Mouse (Mus musculus): Measurements from ENCODE around the gene Fgfr2. TPM values are rescaled to one million over a fixed set of nuclear protein-coding genes. Genes with fewer than 3 reads are reported as not detected.
"Not testable (repeated sequence)": the region's sequence is repeated elsewhere in the genome, so short reads cannot be mapped to it uniquely, and the experiment has no call there.

The Fgfr2 gene
- total and polyA plus RNA-seq, 3 experiments = 47.1 to 245 (median 178) TPM

DNA sequence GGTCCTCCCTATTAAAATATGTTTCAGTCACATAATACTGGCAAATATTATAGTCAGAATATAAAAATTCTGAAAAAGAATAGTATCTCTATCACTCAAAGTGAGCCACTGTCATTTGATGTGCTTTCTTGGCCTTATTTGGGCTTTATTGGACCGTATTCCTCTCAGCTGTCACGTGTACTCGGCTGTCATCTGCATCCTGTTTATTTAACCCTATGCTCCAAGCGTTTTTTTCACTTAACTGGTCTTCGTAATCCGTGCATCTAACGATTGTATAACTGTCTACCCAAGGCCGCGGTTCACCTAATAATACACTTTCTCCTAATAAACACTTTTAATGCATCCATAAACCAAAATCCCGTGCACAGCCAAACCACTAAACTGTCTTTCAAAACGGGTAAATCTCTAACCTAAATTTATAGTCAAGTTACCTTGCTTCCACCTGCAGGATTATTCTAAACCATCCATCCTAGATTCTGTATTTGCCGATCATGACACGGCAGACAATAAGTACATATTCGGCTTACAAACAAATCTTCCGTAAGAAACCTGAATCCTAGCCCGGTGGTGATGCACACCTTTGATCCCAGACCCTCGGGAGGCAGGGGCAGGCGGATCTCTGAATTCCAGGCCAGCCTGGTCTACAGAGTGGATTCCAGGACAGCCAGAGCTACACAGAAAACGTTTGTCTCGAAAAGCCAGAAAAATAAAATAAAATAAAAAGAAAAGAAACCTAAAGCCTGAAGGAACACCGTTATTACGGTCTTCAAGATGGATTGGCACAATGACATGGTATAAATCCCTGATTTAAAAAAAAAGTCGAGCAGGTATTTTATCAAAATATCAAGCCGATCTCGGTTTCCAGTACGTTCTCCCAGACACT, 2604.7 kb downstream of the Fgfr2 start:
- no peak for DNase-seq

DNA sequence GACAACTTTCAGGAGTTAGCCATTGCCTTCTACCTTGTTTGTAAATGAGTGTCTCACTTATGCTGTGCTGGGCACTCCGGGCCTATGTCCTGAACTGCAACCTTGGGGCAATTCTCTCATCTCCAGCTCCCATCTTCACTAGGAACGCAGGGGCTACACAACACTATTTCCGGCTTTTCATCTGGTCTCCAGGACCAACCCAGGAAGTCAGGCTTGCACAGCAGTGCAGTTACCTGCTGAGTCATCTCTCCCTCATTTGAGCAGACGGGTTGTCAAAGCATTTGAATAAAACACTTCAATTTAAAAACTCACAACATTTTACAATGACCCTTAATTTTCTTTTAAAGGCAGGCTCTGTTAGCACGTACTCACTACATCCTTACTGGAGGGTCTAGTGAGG, 2612.9 kb downstream of the Fgfr2 start:
- DNase-seq = no peak

DNA sequence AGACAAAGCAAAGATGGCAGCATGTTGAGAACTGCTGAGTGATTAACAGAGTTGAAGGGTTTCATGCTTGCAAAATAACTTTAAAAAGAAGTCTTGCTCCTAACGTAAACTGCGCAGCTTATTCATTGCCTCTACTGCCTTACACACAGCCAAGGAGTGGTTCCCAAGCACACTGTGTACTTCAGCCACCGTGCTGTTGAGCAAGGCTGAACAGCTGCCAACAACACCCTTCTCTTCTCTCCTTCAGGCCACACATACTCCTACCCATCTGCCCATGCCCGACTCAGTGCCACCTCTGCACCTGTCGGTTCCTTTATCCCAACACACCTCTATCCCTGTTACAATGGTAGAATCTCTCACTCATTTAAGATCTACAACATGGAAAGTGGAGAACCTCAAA, 2620.1 kb downstream of the Fgfr2 start:
- DNase-seq = no peak

DNA sequence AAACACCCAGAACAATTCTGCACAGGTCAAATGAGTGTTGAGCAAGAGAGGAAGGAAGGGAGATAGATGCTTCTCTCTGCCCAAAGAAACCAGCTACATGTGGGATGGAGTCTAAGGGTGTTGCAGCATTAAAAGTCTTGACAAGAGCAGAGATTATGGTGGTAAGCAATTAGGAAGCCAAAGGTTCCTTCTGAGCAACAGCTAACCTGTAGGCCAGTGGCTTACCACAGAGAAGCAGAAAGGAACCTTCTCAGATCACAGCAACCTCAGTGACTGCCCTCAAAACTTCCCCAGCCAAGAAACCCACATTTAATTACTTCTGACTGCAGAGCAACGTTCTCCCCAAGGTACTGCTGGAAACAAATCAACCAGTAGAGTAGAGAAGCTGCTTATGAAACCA, 2621.7 kb downstream of the Fgfr2 start:
- DNase-seq = no peak

DNA sequence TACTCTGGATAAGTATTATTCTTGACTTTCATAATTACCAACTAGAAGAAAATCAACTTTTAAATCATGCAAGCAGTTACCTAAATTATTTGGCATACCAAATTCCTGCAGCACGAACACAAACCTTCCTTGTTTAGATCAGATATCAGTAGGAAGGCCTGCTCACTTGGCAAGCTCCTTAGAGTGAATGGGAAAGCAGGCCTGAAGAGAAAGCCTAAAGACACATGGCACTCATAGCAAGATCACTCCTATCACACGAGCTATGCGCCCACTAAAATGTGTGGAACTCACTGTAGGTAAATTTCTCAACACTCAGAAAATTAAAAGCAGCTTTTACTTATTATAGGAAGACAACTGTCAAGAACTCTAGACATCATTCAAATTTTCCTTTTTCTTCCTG, 2629.8 kb downstream of the Fgfr2 start:
- no peak for DNase-seq

DNA sequence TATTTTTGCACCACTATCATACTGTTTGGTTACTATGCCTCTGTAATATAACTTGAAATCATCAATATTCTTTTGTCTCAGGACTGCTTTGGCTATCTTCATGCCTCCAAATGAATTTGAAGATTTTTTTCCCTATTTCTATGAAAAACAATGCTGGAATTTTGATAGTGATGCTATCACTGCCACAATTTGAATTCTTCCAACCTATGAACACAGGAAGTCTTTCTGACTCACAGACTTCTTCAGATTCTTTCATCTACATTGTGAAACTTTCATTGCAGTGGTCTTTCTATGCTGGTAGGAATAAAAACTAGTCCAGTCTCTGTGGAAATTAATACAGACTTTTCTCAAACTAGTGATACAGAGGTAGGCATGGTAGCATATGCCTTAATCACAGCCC, 2631.1 kb downstream of the Fgfr2 start:
- DNase-seq = no peak

DNA sequence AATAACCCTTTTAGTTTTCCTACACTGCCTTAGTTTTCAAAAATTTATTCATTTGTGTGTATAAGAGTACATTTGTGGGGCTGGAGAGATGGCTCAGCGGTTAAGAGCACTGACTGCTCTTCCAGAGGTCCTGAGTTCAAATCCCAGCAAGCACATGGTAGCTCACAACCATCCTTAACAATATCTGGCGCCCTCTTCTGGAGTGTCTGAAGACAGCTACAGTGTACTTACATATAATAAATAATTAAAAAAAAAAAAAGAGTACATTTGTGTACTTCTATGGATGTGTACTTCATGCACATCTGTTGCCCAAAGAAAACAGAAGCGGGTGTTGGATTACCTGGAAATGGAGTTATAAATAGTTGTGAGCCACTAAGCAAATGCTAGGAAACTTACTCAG, 2644.1 kb downstream of the Fgfr2 start:
- not testable (repeated sequence) for DNase-seq

DNA sequence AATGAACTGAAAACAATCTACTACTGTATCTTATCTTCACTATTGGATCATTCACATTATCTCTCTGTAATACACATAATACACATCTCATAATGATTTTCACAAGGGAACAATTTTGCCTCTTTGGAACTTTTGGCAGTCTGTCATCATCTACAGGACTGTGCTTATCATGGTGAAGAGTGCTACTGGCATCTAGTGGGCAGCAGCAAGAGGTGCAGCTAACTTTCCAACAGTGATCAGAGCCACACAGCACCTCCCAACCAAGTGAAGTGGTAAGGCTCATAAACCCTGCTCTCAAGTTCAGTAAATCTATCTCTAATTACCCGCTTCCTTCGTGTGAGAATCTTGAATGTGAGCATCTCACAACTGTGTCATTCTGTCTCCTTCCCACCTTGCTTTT, 2647.2 kb downstream of the Fgfr2 start:
- DNase-seq = peak; percentile 60

DNA sequence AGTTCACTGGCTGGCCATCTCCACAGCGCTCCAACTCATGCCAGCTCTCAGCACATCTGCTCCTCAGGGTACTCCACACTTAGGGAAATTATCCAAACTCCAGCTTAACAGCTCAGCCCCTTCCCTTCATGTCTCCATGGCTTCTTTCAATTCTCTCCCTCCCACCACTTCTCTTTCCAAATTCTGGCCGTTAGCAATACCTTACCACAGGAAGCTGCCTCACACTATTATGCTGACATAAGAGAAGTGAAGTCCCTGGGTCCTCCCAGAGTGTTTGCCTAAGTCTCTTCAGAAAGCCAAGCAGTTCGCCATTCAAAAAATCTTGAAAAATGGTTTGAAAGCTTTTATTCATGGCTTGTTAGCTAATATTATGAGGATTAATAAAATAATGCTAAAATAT, 2649.3 kb downstream of the Fgfr2 start:
- no peak for DNase-seq

DNA sequence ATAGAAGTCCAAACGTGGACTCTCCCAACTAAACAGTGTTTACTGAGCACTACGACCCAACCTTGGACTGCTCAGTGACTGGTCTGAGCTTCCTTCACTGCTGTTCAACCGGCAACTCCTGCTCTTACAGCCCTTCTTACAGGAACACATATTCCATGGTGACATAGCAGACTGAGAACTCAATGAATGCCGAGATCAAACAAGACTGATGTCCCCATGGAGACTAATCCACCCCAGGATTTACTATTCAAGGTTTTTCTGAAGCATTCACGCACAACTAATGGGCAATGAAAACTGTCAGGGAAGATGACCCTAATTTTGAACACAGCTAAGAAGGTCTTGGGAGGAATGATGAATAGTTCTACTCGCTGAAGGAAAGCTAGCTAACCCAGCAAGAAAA, 2650.5 kb downstream of the Fgfr2 start:
- no peak for DNase-seq

DNA sequence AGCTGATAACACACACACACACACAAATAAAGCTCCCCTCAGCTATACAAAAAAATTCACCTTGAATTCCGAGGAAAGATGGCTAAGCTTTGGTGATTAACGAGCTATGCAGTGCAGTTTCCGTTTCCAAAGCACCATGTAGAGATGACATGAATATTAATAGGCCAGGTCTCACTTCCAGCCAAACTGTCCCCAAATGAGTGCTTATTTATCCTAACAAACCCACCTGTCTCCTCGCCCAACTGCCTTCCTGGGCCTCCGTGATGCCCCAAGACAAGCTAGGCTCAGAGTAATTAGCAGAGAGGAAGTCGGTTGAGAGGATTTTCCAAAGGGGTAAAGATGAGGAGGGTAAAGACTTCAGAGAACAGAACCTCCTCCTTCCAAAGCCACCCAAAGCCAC, 2652.1 kb downstream of the Fgfr2 start:
- DNase-seq = no peak

DNA sequence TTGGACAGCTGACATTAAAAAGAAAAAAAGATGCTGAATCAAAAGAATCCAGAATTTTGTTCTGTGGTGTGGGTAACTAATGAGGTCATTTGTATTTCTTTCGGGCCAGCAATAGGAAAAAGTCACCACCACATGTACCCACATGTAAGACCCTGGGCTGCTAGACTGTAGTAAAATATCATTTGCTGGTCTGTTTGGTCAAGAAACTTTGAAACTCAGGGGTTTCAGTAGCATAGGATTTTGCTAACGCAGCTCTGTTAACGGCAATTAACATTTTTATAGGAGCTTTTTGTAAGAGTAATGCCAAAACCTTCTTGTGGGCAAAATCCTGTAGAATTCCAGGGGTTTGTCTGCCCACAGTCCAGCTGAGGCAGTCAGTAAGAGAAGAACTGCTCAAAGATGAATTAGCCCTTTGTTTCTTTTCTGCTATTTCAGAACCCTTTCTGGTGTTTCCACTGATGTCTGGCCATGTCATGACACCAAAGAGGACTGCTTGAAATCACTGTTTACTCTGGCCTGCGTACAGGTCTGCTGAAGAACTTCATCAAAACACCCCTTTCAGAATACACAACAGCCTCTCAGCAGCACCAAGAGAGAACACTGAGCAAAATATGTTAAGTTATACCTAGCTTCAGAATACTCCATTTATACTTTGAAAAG, 2667.4 kb downstream of the Fgfr2 start:
- DNase-seq = no peak

DNA sequence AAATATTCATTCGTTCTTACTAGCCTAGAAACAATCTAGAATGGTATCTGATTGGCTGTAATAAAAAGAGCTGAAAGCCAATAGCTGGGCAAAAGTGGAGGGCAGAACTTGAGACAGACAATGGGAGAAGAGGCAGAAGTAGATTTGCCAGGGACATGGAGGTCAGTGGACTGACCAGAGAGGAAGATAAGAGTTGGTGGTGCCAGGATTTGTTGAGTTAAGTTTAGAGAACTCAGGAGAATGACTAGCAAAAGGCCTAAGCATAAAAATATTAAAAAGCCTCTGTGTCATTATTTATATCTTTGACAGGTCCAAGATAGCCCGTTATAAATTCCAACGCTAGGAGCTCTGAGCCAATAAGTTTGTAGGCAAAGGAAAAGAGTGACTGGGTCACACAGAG, 2668.9 kb downstream of the Fgfr2 start:
- DNase-seq = no peak

DNA sequence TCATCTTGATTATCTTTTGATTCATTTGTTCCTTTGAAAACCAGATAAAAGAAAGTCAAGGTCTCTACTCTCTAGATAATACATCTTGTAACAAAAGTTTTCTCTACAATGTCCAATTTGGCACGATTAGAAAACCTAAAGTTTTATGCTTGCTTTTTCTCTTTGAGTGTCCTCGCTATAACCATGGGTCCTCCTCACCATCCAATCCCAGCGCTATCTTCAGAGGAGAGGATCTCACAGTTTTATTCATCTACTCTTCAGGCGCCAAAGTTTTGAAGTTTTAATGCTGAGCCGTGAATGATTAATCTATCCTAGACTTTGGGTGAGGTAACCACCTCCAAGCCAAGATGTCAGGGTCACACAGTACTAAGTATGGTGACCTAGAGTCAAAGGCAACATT, 2687.4 kb downstream of the Fgfr2 start:
- peak; percentile 70 for DNase-seq

DNA sequence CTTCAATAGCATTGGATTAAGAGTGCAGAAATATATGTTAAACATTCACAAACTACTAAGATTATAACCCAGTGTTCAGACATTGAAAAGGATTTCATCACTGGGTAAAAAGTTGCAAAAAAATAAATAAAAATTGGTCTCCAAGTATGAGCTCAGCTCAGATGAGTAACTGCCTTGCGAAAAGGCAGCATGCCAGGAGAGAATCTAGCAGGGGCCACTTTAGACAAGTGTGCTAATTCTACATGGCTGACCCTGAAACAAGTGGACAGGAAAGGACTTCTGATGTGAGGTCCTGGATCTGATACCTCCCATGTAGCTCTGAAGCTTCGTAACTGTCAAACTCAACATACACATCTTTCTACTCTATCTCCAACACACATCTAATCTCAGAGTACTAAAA, 2691.0 kb downstream of the Fgfr2 start:
- DNase-seq = peak; percentile 81

DNA sequence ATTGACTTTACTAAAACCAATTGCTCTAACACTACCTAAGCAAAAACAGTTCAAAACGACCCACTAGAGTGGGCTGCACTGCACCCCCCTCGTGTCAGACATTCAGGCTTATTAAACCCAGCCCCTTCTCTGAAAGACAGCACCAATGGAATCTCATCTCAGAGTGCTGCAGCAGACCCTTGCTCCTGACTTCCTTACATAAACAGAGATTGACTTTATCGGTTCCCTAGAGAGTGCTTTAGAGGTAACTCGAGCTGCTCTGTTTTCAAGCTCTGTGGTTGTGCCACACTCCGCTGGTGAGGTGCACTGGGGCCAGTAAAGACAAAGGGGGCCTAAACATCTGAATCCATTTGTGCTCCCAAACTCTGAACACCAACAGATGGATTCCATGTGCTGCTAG, 2696.6 kb downstream of the Fgfr2 start:
- no peak for DNase-seq

DNA sequence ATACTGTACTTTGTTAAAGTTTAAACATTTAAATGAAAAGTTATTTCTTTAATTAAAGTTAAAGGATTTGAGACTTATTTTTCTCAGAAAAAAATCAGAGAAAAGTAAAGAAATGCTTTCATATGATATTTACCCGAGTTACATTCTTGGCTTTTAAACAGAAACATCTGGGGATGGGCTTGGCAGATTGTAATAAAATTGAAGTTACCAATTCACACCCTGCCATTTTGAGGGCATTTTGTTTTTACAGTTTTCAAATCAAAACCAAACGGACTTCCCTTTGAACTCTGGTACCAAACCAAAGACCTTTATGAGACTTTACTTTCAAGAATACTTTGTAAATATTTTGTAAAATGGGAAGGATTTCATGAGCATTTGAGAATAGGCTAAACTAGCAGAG, 2697.2 kb downstream of the Fgfr2 start:
- no peak for DNase-seq

DNA sequence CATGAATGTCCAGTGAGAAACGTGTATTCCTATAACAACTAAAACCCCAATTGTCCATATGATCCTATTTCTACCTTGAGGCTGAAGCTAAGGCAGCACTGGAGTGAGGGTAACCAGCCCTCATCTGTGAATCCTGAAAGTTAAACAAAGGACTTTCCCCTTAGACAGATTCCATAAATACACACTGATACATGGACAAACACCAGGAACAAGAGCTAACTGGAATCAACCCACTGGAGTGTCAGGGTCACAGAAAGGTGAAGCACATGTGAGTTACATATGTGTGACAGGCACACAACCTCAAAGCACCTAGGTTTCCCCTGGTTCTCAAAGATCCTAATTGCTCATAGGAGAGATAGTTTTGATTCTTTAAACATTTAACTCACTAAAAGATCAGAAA, 2703.2 kb downstream of the Fgfr2 start:
- DNase-seq = no peak

DNA sequence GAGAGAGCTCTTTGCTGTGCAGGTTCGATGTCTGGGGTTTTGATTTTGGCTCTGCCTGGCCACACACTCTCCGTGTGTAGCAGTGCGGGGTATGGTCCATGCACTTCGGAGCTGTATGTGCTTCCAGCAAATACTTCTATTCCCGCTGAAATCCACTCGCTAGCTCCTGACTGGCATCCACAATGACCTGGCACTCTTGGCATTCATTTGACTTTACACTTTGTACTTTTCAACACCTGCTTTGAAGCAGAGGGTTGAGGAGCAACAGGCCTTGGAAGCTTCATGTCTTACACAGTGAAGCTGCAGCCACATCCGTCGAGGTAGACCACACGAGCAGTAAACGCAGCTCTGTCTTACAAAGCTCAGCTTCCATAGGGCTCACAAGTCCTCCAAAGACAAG, 2715.5 kb downstream of the Fgfr2 start:
- DNase-seq = no peak

DNA sequence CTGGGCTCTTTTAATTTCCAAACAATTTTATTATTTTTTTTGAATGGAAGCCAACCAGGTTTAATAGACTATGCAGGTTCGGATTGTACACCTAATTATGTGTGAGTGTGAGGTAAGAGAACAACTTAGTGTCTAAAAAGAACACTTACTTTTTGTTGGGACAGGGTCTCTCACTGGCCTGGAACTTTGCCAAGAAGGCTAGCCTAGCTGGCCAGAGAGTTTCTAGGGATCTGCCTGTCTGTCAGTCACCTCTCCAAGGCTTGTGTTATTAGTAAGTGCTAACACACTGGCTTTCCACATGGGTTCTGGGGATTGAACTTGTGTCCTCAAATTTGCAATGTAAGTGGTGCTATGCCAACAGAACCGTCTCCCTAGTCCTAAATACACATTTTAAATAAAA, 2719.8 kb downstream of the Fgfr2 start:
- no peak for DNase-seq

DNA sequence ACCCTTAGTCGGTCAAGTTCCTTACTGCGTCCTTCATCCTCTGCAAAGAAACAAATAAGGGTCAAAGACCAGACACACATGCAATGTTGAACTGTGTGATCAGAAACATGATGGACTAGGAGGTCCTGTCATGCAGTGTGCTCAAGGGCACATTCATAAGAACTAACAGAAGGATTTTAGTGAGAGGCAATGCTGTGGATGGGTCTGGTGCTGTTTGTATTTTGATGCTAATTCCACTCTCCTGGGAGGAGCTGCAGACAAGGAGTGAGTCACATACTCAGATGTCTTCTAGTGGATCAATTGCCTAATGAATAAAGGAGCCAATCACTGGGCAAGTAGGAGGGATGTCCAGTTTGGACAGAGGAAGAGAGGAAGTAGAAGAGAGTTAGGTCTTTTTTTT, 2728.5 kb downstream of the Fgfr2 start:
- no peak for DNase-seq

DNA sequence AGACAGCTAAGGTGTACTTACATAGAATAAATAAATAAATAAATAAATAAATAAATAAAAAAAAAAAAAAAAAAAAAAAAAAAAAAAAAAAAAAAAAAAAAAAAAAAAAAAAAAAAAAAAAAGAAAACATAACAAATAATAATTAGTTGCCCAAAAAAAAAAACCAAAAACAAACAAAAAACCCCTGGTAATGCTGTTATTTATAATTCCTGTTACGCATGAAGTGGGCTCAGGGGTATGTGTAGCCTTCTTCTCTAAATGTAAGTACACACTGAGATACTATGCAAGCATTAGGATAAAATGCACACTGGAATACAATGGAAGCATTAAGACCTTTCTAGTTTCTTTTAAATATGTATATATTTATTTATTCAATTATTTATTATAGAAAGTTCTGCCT, 2733.1 kb downstream of the Fgfr2 start:
- not testable (repeated sequence) for DNase-seq

DNA sequence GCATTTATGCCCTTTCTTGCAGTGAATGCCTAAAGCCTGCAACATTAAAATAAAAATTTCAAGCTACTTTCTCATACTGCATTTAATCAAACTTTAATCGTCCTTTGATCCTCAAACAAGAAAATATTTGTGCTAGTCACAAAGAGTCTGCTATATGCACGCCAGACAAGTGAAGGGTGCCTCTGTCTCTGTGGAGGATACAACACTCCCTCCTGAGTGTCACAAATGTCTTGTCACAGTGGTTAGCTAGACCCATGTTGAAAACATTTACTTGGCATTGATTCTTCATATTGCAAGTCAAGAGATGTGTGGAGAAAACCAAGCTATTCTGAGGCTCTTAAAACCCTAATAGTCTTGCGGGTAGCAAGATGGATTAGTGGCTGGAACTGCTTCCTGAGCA, 2736.8 kb downstream of the Fgfr2 start:
- DNase-seq = no peak

DNA sequence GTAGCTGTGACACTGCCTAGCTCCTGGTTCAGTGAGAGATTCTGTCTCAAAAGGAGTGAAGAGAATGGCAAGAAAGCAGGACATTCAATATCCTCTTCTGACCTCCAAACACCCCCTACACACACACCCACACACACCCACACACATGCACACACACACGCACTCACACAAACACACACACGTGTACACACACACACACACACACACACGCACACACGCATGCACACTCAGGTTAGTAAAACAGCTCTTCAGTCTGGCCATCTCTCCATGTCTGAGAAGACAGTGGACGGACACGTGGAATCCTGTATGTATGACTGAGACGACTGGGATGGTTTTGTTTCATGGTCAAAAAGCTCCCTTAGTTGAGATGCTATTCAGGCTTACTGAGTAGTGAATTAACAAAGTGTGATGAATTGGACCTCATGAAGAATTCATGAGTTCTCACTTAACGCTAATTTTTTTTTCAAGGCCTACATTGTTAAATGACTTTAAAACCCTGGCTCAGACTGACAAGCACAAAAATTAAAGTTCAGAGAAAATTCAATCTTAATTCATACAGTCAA, 2737.3 kb downstream of the Fgfr2 start:
- DNase-seq = no peak

Data from adrenal gland, adult 2 months (tissue).